Mouse (Mus musculus): Measurements from ENCODE around the gene Hba-a1. TPM values are rescaled to one million over a fixed set of nuclear protein-coding genes. Genes with fewer than 3 reads are reported as not detected.

Hba-a1 gene
- polyA plus RNA-seq, 1 experiment from 2014 or later = 2,164 TPM

- 90% methylated on average over 1 of the region's 1 CpGs for WGBS
These were observed 20.1 kb downstream of the Hba-a1 start for GRCm38 (mm10) chr11:32303455-32303854.

GRCm38 (mm10) chr11:32307006-32307405 lies 23.7 kb downstream of the Hba-a1 start:
- no peak overlapping the region for H3K4me2 ChIP-seq (ENCODE audit: low read depth, severe bottlenecking)

More at GRCm38 (mm10) chr11:32303455-32303854, 20.1 kb downstream of the Hba-a1 start:
- Histone ChIP-seq H3K9ac (ENCODE audit: low read length) (no peak overlapping the region), H3K4me1 (ENCODE audit: control insufficient read depth, insufficient read depth, low read length) (no peaks in the 10 kb centered on the region), H3K9me3 (ENCODE audit: control insufficient read depth, low read length) (no peaks in the 10 kb centered on the region), H3K4me3 (ENCODE audit: low read depth, low read length) (no peak overlapping the region), H3K4me2 (ENCODE audit: low read depth, severe bottlenecking) (no peak overlapping the region), H3K27ac (replicated peaks; ENCODE audit: low read depth, low read length) (no peak overlapping the region), H3K36me3 (ENCODE audit: control insufficient read depth, insufficient read depth, low read length) (no peaks in the 10 kb centered on the region), H3K27me3 (ENCODE audit: control insufficient read depth, insufficient read depth, low read length) (0 out of 2 replicates have a peak, but pooled peaks cover 3% of the 10 kb centered on the region)
- ATAC-seq (ENCODE audit: insufficient number of reproducible peaks, low FRiP score, low TSS enrichment, low read depth) (no peak), DNase-seq (ENCODE audit: low spot score) (no peak)

DNA sequence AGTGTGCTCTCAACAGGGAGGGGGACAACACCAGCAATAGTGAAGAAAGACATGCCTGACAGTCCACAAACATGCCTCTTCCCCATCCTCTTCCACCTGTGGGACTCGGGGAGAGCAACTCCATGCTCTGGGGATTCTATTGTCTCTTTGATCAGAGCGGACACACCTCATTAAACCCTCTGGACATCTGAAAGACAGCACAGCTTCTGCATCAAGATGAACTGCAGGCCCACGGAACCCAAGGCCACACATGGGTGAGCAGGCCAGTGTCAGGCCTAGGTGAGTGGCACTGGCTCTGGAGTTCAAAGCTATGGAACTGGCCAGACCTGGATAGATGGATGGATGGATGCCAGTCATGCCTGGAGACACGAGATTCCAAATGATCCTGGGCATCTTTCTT lies 26.1 kb downstream of the Hba-a1 start:
- no peak overlapping the region for H3K9ac ChIP-seq (ENCODE audit: low read length)
- H3K4me3 ChIP-seq (ENCODE audit: low read depth, low read length) = no peak overlapping the region
- no peak overlapping the region for H3K4me2 ChIP-seq (ENCODE audit: low read depth, severe bottlenecking)
- no peak overlapping the region for H3K27ac ChIP-seq (replicated peaks; ENCODE audit: low read depth, low read length)
- no peaks in the 10 kb centered on the region for H3K36me3 ChIP-seq (ENCODE audit: control insufficient read depth, insufficient read depth, low read length)
- H3K27me3 ChIP-seq (ENCODE audit: control insufficient read depth, insufficient read depth, low read length) = no peaks in the 10 kb centered on the region
- ATAC-seq (ENCODE audit: insufficient number of reproducible peaks, low FRiP score, low TSS enrichment, low read depth) (no peak), DNase-seq (ENCODE audit: low spot score) (no peak)
- H3K4me1 ChIP-seq (ENCODE audit: control insufficient read depth, insufficient read depth, low read length) = no peaks in the 10 kb centered on the region
- 69% methylated on average over 4 of the region's 4 CpGs for WGBS
- H3K9me3 ChIP-seq (ENCODE audit: control insufficient read depth, low read length) = no peaks in the 10 kb centered on the region

More at GRCm38 (mm10) chr11:32307006-32307405, 23.7 kb downstream of the Hba-a1 start:
- no peaks in the 10 kb centered on the region for H3K9me3 ChIP-seq (ENCODE audit: control insufficient read depth, low read length)
- no peak overlapping the region for H3K4me3 ChIP-seq (ENCODE audit: low read depth, low read length)
- H3K4me1 ChIP-seq (ENCODE audit: control insufficient read depth, insufficient read depth, low read length) = no peaks in the 10 kb centered on the region
- no peak for DNase-seq (ENCODE audit: low spot score)
- H3K27me3 ChIP-seq (ENCODE audit: control insufficient read depth, insufficient read depth, low read length) = no peaks in the 10 kb centered on the region
- WGBS = 79% methylated on average over 1 of the region's 1 CpGs
- no peak for ATAC-seq (ENCODE audit: insufficient number of reproducible peaks, low FRiP score, low TSS enrichment, low read depth)
- no peak overlapping the region for H3K27ac ChIP-seq (replicated peaks; ENCODE audit: low read depth, low read length)
- H3K9ac ChIP-seq (ENCODE audit: low read length) = no peak overlapping the region
- no peaks in the 10 kb centered on the region for H3K36me3 ChIP-seq (ENCODE audit: control insufficient read depth, insufficient read depth, low read length)

DNA sequence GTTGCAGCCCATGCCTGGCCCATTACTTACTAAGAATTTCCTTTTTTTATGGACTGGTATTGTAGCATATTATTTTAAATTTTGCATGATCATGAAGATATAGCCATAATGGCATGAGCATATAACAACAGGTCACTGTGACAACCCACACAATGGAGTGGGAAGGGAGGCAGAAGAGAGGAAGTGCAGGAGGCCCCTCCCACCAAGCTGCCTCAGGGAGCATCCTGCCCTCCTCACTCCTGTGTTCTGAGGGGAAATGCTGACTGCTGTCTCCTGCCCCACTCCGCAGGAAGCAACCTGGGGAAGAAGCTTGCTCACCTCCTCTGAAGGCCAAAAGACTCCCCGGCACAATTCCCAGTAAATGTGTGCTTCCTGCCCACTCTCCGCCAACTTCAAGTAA lies 26.6 kb downstream of the Hba-a1 start:
- Histone ChIP-seq H3K4me3 (ENCODE audit: low read depth, low read length) (no peak overlapping the region), H3K4me2 (ENCODE audit: low read depth, severe bottlenecking) (no peak overlapping the region), H3K9ac (ENCODE audit: low read length) (no peak overlapping the region), H3K4me1 (ENCODE audit: control insufficient read depth, insufficient read depth, low read length) (no peaks in the 10 kb centered on the region), H3K36me3 (ENCODE audit: control insufficient read depth, insufficient read depth, low read length) (no peaks in the 10 kb centered on the region), H3K9me3 (ENCODE audit: control insufficient read depth, low read length) (no peaks in the 10 kb centered on the region), H3K27ac (replicated peaks; ENCODE audit: low read depth, low read length) (no peak overlapping the region), H3K27me3 (ENCODE audit: control insufficient read depth, insufficient read depth, low read length) (no peaks in the 10 kb centered on the region)
- 76% methylated on average over 3 of the region's 3 CpGs for WGBS
- DNase-seq (ENCODE audit: low spot score) (no peak), ATAC-seq (ENCODE audit: insufficient number of reproducible peaks, low FRiP score, low TSS enrichment, low read depth) (no peak)

GRCm38 (mm10) chr11:32316009-32316408 lies 32.7 kb downstream of the Hba-a1 start:
- 87% methylated on average over 3 of the region's 3 CpGs for WGBS
- H3K9ac ChIP-seq (ENCODE audit: low read length) = no peak overlapping the region
- no peaks in the 10 kb centered on the region for H3K36me3 ChIP-seq (ENCODE audit: control insufficient read depth, insufficient read depth, low read length)
- H3K27ac ChIP-seq (replicated peaks; ENCODE audit: low read depth, low read length) = no peak overlapping the region
- no peaks in the 10 kb centered on the region for H3K4me1 ChIP-seq (ENCODE audit: control insufficient read depth, insufficient read depth, low read length)
- ATAC-seq (ENCODE audit: insufficient number of reproducible peaks, low FRiP score, low TSS enrichment, low read depth) (no peak), DNase-seq (ENCODE audit: low spot score) (no peak)
- H3K27me3 ChIP-seq (ENCODE audit: control insufficient read depth, insufficient read depth, low read length) = no peaks in the 10 kb centered on the region
- H3K9me3 ChIP-seq (ENCODE audit: control insufficient read depth, low read length) = no peaks in the 10 kb centered on the region
- no peak overlapping the region for H3K4me2 ChIP-seq (ENCODE audit: low read depth, severe bottlenecking)
- H3K4me3 ChIP-seq (ENCODE audit: low read depth, low read length) = no peak overlapping the region

DNA sequence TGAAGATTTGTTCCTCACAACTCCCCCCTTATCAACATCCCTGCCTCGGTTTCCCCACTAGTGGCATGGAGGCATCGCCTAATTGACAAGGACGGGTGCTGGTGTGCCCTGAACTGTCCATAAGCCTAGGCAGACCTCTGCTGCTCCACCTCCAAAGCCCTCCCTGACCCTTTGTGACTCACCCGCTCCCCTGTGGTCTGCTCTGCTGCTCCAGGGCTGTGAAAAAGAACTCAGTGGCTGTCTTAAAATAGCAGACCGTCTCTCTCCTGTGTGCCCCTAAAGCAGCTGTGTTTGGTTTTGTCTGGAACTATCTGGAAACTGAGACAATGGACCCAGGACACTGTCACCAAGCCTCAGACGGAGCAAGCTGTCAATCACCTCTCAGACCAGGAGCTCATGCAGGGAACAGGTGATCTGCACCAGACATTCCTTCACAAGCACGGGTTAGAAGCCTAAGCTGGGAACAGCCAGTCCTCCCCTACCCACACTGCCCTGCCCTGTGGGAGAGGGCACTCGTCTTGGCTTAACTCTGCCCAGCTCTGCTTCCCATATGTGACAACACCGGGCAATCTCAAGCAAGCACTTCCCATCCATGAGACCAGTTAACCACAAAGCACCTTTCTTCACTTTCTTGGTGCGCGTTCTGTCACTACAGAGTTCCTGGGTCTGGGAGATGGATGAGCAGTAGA lies 37.3 kb downstream of the Hba-a1 start:
- ATAC-seq (ENCODE audit: insufficient number of reproducible peaks, low FRiP score, low TSS enrichment, low read depth) (no peak), DNase-seq (ENCODE audit: low spot score) (no peak)
- Histone ChIP-seq H3K4me1 (ENCODE audit: control insufficient read depth, insufficient read depth, low read length) (no peaks in the 10 kb centered on the region), H3K9ac (ENCODE audit: low read length) (no peak overlapping the region), H3K36me3 (ENCODE audit: control insufficient read depth, insufficient read depth, low read length) (no peaks in the 10 kb centered on the region), H3K27me3 (ENCODE audit: control insufficient read depth, insufficient read depth, low read length) (no peaks in the 10 kb centered on the region), H3K4me2 (ENCODE audit: low read depth, severe bottlenecking) (no peak overlapping the region), H3K9me3 (ENCODE audit: control insufficient read depth, low read length) (no peaks in the 10 kb centered on the region), H3K27ac (replicated peaks; ENCODE audit: low read depth, low read length) (no peak overlapping the region), H3K4me3 (ENCODE audit: low read depth, low read length) (no peak overlapping the region)
- WGBS = 74% methylated on average over 11 of the region's 11 CpGs

- ATAC-seq (ENCODE audit: insufficient number of reproducible peaks, low FRiP score, low TSS enrichment, low read depth) (no peak), DNase-seq (ENCODE audit: low spot score) (peak; percentile 64)
- no peak overlapping the region for H3K4me2 ChIP-seq (ENCODE audit: low read depth, severe bottlenecking)
- no peak overlapping the region for H3K27ac ChIP-seq (replicated peaks; ENCODE audit: low read depth, low read length)
- no peaks in the 10 kb centered on the region for H3K9me3 ChIP-seq (ENCODE audit: control insufficient read depth, low read length)
- H3K36me3 ChIP-seq (ENCODE audit: control insufficient read depth, insufficient read depth, low read length) = no peaks in the 10 kb centered on the region
- no peak overlapping the region for H3K9ac ChIP-seq (ENCODE audit: low read length)
- H3K4me1 ChIP-seq (ENCODE audit: control insufficient read depth, insufficient read depth, low read length) = no peaks in the 10 kb centered on the region
- 37% methylated on average over 8 of the region's 8 CpGs for WGBS
- no peak overlapping the region for H3K4me3 ChIP-seq (ENCODE audit: low read depth, low read length)
- H3K27me3 ChIP-seq (ENCODE audit: control insufficient read depth, insufficient read depth, low read length) = no peaks in the 10 kb centered on the region
These were observed 37.9 kb downstream of the Hba-a1 start for GRCm38 (mm10) chr11:32321196-32321565.

GRCm38 (mm10) chr11:32324609-32325008 lies 41.3 kb downstream of the Hba-a1 start:
- peak overlapping the region; percentile 15; the same call in 1 of the 2 replicates for H3K4me2 ChIP-seq (ENCODE audit: low read depth, severe bottlenecking)
- WGBS = 13% methylated on average over 15 of the region's 15 CpGs
- H3K4me3 ChIP-seq (ENCODE audit: low read depth, low read length) = no peak overlapping the region
- H3K4me1 ChIP-seq (ENCODE audit: control insufficient read depth, insufficient read depth, low read length) = no peaks in the 10 kb centered on the region
- no peak overlapping the region for H3K9ac ChIP-seq (ENCODE audit: low read length)
- no peaks in the 10 kb centered on the region for H3K27me3 ChIP-seq (ENCODE audit: control insufficient read depth, insufficient read depth, low read length)
- H3K9me3 ChIP-seq (ENCODE audit: control insufficient read depth, low read length) = no peaks in the 10 kb centered on the region
- no peaks in the 10 kb centered on the region for H3K36me3 ChIP-seq (ENCODE audit: control insufficient read depth, insufficient read depth, low read length)
- H3K27ac ChIP-seq (replicated peaks; ENCODE audit: low read depth, low read length) = no peak overlapping the region
- peak; percentile 86; the same call in 1 of the 2 replicates for ATAC-seq (ENCODE audit: insufficient number of reproducible peaks, low FRiP score, low TSS enrichment, low read depth)
- peak; percentile 97 for DNase-seq (ENCODE audit: low spot score)

DNA sequence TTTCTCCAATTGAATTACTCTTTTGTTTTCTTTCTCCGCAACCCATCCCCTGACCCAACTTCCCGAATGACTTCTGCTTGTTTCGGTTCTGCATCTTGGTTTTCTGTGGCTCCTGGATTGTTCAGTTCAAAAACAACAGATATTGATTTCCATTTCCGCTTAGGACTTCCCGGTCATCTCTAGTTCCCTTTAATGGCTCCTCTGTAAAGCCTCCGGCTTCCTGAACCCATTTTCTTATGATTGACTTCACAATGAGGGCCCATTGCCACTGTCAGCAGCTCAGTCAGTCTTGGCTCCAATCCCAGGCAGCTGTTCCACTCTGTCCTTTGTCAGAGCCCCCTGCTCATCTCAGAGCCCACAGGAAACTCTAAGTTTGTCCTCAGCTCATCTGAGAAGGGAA lies 47.8 kb downstream of the Hba-a1 start:
- H3K4me1 ChIP-seq (ENCODE audit: control insufficient read depth, insufficient read depth, low read length) = no peaks in the 10 kb centered on the region
- 85% methylated on average over 6 of the region's 6 CpGs for WGBS
- ATAC-seq (ENCODE audit: insufficient number of reproducible peaks, low FRiP score, low TSS enrichment, low read depth) = no peak
- no peak overlapping the region for H3K4me2 ChIP-seq (ENCODE audit: low read depth, severe bottlenecking)
- no peak for DNase-seq (ENCODE audit: low spot score)
- H3K9ac ChIP-seq (ENCODE audit: low read length) = no peak overlapping the region
- H3K36me3 ChIP-seq (ENCODE audit: control insufficient read depth, insufficient read depth, low read length) = no peaks in the 10 kb centered on the region
- H3K27ac ChIP-seq (replicated peaks; ENCODE audit: low read depth, low read length) = no peak overlapping the region
- no peaks in the 10 kb centered on the region for H3K27me3 ChIP-seq (ENCODE audit: control insufficient read depth, insufficient read depth, low read length)
- no peak overlapping the region for H3K4me3 ChIP-seq (ENCODE audit: low read depth, low read length)
- no peaks in the 10 kb centered on the region for H3K9me3 ChIP-seq (ENCODE audit: control insufficient read depth, low read length)

Data from limb, embryonic 11.5 days (tissue).